Comparison of ENCODE assay signal across 8 mouse cellular contexts in genomic region chr7:82864991-82865771, GRCm38 (mm10). TPM values are rescaled to one million over a fixed set of nuclear protein-coding genes. Genes with fewer than 3 reads are reported as not detected.
DNase-seq lines count a peak whose midpoint lies in the region; ATAC-seq lines count a peak whose summit lies in the region.

No protein-coding gene starts in this region.

- peak overlapping the region; percentile 96 for H3K4me2 ChIP-seq in forebrain, embryonic 16.5 days (ENCODE audit: low read length)
- peak overlapping the region; percentile 91 for H3K4me2 ChIP-seq in midbrain, embryonic 15.5 days

- H3K4me1 ChIP-seq in megakaryocyte, embryonic 14.5 days, result peaks cover 35% of the 10 kb centered on the region
- H3K4me1 ChIP-seq in forebrain, embryonic 16.5 days (replicated peaks; ENCODE audit: control insufficient read depth, insufficient read depth, low read length), result peaks cover 17% of the 10 kb centered on the region
- H3K4me1 ChIP-seq in midbrain, embryonic 15.5 days, result peaks cover 20% of the 10 kb centered on the region

- H3K9me3 ChIP-seq in megakaryocyte, embryonic 14.5 days, result peaks cover 13% of the 10 kb centered on the region
- H3K9me3 ChIP-seq in forebrain, embryonic 16.5 days (ENCODE audit: control insufficient read depth, low read length), result no peaks in the 10 kb centered on the region
- no peaks in the 10 kb centered on the region for H3K9me3 ChIP-seq in midbrain, embryonic 15.5 days

- H3K36me3 ChIP-seq in megakaryocyte, embryonic 14.5 days (replicated peaks; ENCODE audit: low read length), result peaks cover 15% of the 10 kb centered on the region
- H3K36me3 ChIP-seq in forebrain, embryonic 16.5 days (ENCODE audit: control insufficient read depth, insufficient read depth), result peaks cover 11% of the 10 kb centered on the region
- peaks cover 8% of the 10 kb centered on the region; the same call in 1 of the 2 replicates for H3K36me3 ChIP-seq in midbrain, embryonic 15.5 days (replicated peaks)

- peak; percentile 28 for DNase-seq in cerebellum, adult 11 months
- peak; percentile 66 to 77 for DNase-seq in kidney, postnatal 4 days
- DNase-seq in urinary bladder, postnatal 14 days (ENCODE audit: low spot score), result no peak

- H3K27ac ChIP-seq in forebrain, embryonic 16.5 days (ENCODE audit: low read length), result peak overlapping the region; percentile 100
- peak overlapping the region; percentile 100 for H3K27ac ChIP-seq in midbrain, embryonic 15.5 days

- under 1% methylated on average over 22 of the region's 22 CpGs for WGBS in forebrain, embryonic 16.5 days
- WGBS in midbrain, embryonic 15.5 days, result under 1% methylated on average over 22 of the region's 22 CpGs

- ATAC-seq in megakaryocyte, adult 5-6 weeks (ENCODE audit: poor library complexity, severe bottlenecking), result no peak
- ATAC-seq in forebrain, embryonic 16.5 days, result no peak
- ATAC-seq in midbrain, embryonic 15.5 days (replicated peaks), result no peak; the same call in 1 of the 2 replicates
- no peak for ATAC-seq in monocyte, adult 5-6 weeks (replicated peaks; ENCODE audit: insufficient number of reproducible peaks, low FRiP score, low TSS enrichment, poor library complexity, severe bottlenecking)

- H3K27me3 ChIP-seq in megakaryocyte, embryonic 14.5 days (replicated peaks), result peaks cover 18% of the 10 kb centered on the region
- no peaks in the 10 kb centered on the region for H3K27me3 ChIP-seq in forebrain, embryonic 16.5 days (replicated peaks; ENCODE audit: control insufficient read depth, insufficient read depth, low read length)
- no peaks in the 10 kb centered on the region for H3K27me3 ChIP-seq in midbrain, embryonic 15.5 days (replicated peaks)

- H3K9ac ChIP-seq in forebrain, embryonic 16.5 days (replicated peaks; ENCODE audit: low read depth, low read length), result peak overlapping the region; percentile 82
- H3K9ac ChIP-seq in midbrain, embryonic 15.5 days, result peak overlapping the region; percentile 88

- H3K4me3 ChIP-seq in megakaryocyte, embryonic 14.5 days (replicated peaks), result peak overlapping the region; percentile 99
- H3K4me3 ChIP-seq in forebrain, embryonic 16.5 days (replicated peaks; ENCODE audit: low read length), result peak overlapping the region; percentile 91
- H3K4me3 ChIP-seq in midbrain, embryonic 15.5 days, result peak overlapping the region; percentile 92

RNA-seq across cellular contexts. Expression of gene Mex3b, which starts 2.0 kb away (rescaled TPM):
- 1.7 and 1.8 TPM in 2 replicates for polyA plus RNA-seq in megakaryocyte, embryonic 14.5 days (2012; ENCODE audit: insufficient read depth, low replicate concordance)
- total RNA-seq in megakaryocyte, adult 5-6 weeks (2015), result 2.5 and 3.7 TPM in 2 replicates
- 3.9 and 5.2 TPM in 2 replicates for total RNA-seq in megakaryocyte, adult 5-6 weeks (2017)
- polyA plus RNA-seq in forebrain, embryonic 16.5 days (2015; fragmentation: Nextera tagmentation; extraction: Ambion mirVana), result 41.7 and 52.7 TPM in 2 replicates
- 33.1 and 33.6 TPM in 2 replicates for polyA plus RNA-seq in midbrain, embryonic 15.5 days (2015; fragmentation: Nextera tagmentation; extraction: Ambion mirVana)
- 3.3 to 3.8 TPM (median 3.8 TPM) in 3 replicates for total RNA-seq in monocyte, adult 5-6 weeks (2017)

Comparison
In these comparisons a context has a peak if more than half of its experiments do, and no peak if none do; other contexts are left out.
1. RNA of gene Mex3b, which starts 2.0 kb away (polyA plus RNA-seq): 41.7 to 52.7 TPM in forebrain, embryonic 16.5 days and 33.1 to 33.6 TPM in midbrain, embryonic 15.5 days; 1.7 to 1.8 TPM in megakaryocyte, embryonic 14.5 days; every median in the first group is over 10 times any median in the second.
2. Peak in every context shown above with its lines, with median percentiles within 50 percentile points of each other: H3K4me3 ChIP-seq.